Mouse (Mus musculus): ENCODE measurements around the gene Klk1b8.
A peak's percentile ranks its signal among the peaks of the same experiment; 100 is the strongest.
"Not testable (repeated sequence)": the region's sequence is repeated elsewhere in the genome, so short reads cannot be mapped to it uniquely, and the experiment has no call there.

Gene Klk1b8

GRCm38 (mm10) chr7:43950364-43950763 is at the start of gene Klk1b8:
Klk1b8 (plus strand) TSS chr7:43950664.
- no peak for DNase-seq (ENCODE audit: low spot score in 2 of 2)

- DNase-seq (ENCODE audit: low spot score in 2 of 2), result no peak
Observed at GRCm38 (mm10) chr7:43914821-43915220, 35.6 kb upstream of the Klk1b8 start.

- no peak for DNase-seq (ENCODE audit: low spot score in 2 of 2)
Observed at GRCm38 (mm10) chr7:43918426-43918825, 32.0 kb upstream of the Klk1b8 start.

GRCm38 (mm10) chr7:43918871-43919270 is 31.6 kb upstream of the Klk1b8 start:
- DNase-seq (ENCODE audit: low spot score in 2 of 2), result no peak

GRCm38 (mm10) chr7:43919559-43920451 is 30.7 kb upstream of the Klk1b8 start:
- DNase-seq (ENCODE audit: low spot score in 2 of 2), result peak; percentile 74 to 76

- DNase-seq (ENCODE audit: low spot score in 2 of 2), result no peak
Observed at GRCm38 (mm10) chr7:43920582-43920981, 29.9 kb upstream of the Klk1b8 start.

- no peak for DNase-seq (ENCODE audit: low spot score in 2 of 2)
Observed at GRCm38 (mm10) chr7:43921087-43921486, 29.4 kb upstream of the Klk1b8 start.

- no peak for DNase-seq (ENCODE audit: low spot score in 2 of 2)
Observed at GRCm38 (mm10) chr7:43921941-43922340, 28.5 kb upstream of the Klk1b8 start.

- DNase-seq (ENCODE audit: low spot score in 2 of 2), result no peak
Observed at GRCm38 (mm10) chr7:43925985-43926384, 24.5 kb upstream of the Klk1b8 start.

GRCm38 (mm10) chr7:43928521-43928920 is 21.9 kb upstream of the Klk1b8 start:
- no peak for DNase-seq (ENCODE audit: low spot score in 2 of 2)

GRCm38 (mm10) chr7:43932337-43932736 is 18.1 kb upstream of the Klk1b8 start:
- no peak for DNase-seq (ENCODE audit: low spot score in 2 of 2)

- no peak for DNase-seq (ENCODE audit: low spot score in 2 of 2)
Observed at GRCm38 (mm10) chr7:43933440-43933839, 17.0 kb upstream of the Klk1b8 start, which contains the start of gene Klk15. Klk15 (plus strand) TSS chr7:43933740.

- no peak for DNase-seq (ENCODE audit: low spot score in 2 of 2)
Observed at GRCm38 (mm10) chr7:43934747-43935146, 15.7 kb upstream of the Klk1b8 start.

GRCm38 (mm10) chr7:43936551-43936950 is 13.9 kb upstream of the Klk1b8 start:
- DNase-seq (ENCODE audit: low spot score in 2 of 2), result no peak

- not testable (repeated sequence) for DNase-seq (ENCODE audit: low spot score in 2 of 2)
Observed at GRCm38 (mm10) chr7:43942293-43942692, 8.2 kb upstream of the Klk1b8 start.

GRCm38 (mm10) chr7:43944727-43945264 is 5.7 kb upstream of the Klk1b8 start:
- no peak for DNase-seq (ENCODE audit: low spot score in 2 of 2)

- DNase-seq (ENCODE audit: low spot score in 2 of 2), result peak; percentile 31 to 32
Observed at GRCm38 (mm10) chr7:43952703-43953102, 2.2 kb downstream of the Klk1b8 start.

GRCm38 (mm10) chr7:43966451-43966850 is 16.0 kb downstream of the Klk1b8 start, which contains the start of gene Klk1b1:
Klk1b1 (plus strand) TSS chr7:43966751.
- DNase-seq (ENCODE audit: low spot score in 2 of 2), result no peak

GRCm38 (mm10) chr7:43967058-43967457 is 16.6 kb downstream of the Klk1b8 start:
- DNase-seq (ENCODE audit: low spot score in 2 of 2), result no peak

GRCm38 (mm10) chr7:43967612-43968011 is 17.1 kb downstream of the Klk1b8 start:
- DNase-seq (ENCODE audit: low spot score in 2 of 2), result no peak

- not testable (repeated sequence) for DNase-seq (ENCODE audit: low spot score in 2 of 2)
Observed at GRCm38 (mm10) chr7:43975761-43976160, 25.3 kb downstream of the Klk1b8 start, which contains the start of gene Klk1b9. Klk1b9 (plus strand) TSS chr7:43976061.

GRCm38 (mm10) chr7:43985657-43986056 is 35.2 kb downstream of the Klk1b8 start:
- no peak for DNase-seq (ENCODE audit: low spot score in 2 of 2)

GRCm38 (mm10) chr7:43994821-43995220 is 44.4 kb downstream of the Klk1b8 start:
- DNase-seq (ENCODE audit: low spot score in 2 of 2), result not testable (repeated sequence)
